In genomic region chr7:35628496-35628895, GRCm38 (mm10) we compare ENCODE assay signal across 8 mouse cellular contexts. TPM values are rescaled to one million over a fixed set of nuclear protein-coding genes. Genes with fewer than 3 reads are reported as not detected.
DNase-seq lines count a peak whose midpoint lies in the region; ATAC-seq and TF ChIP-seq lines count a peak whose summit lies in the region.

No protein-coding gene starts in this region.

- DNase-seq in forebrain, postnatal 0 days, result peak; percentile 28
- DNase-seq in midbrain, embryonic 11.5 days (ENCODE audit: low spot score, missing footprints), result peak; percentile 89
- no peak for DNase-seq in brain, embryonic 14.5 days (ENCODE audit: low read depth)
- DNase-seq in liver, postnatal 0 days, result peak; percentile 74
- peak; percentile 29 to 35 for DNase-seq in thymus, postnatal 36 days

- no peak for TF ChIP-seq EP300 in liver, postnatal 0 days (IDR thresholded peaks at IDR 0.05; ENCODE audit: low read depth)

- peak; percentile 71 for TF ChIP-seq CTCF in forebrain, postnatal 0 days (IDR thresholded peaks at IDR 0.05; ENCODE audit: low read depth)
- peak; percentile 64; the same call in 1 of the 2 replicates for TF ChIP-seq CTCF in brain, embryonic 14.5 days (IDR thresholded peaks at IDR 0.05; ENCODE audit: borderline replicate concordance, extremely low read depth, insufficient read depth, insufficient read length)
- peak; percentile 88 for TF ChIP-seq CTCF in liver, postnatal 0 days (IDR thresholded peaks at IDR 0.05; ENCODE audit: low read depth)

- TF ChIP-seq POLR2A in brain, embryonic 14.5 days (IDR thresholded peaks at IDR 0.05; ENCODE audit: borderline replicate concordance, extremely low read depth, insufficient read depth, insufficient read length, poor library complexity, severe bottlenecking), result no peak

- H3K27ac ChIP-seq in forebrain, postnatal 0 days (ENCODE audit: low read depth, low read length), result no peak overlapping the region
- no peak overlapping the region for H3K27ac ChIP-seq in forebrain, embryonic 12.5 days
- no peak overlapping the region for H3K27ac ChIP-seq in midbrain, embryonic 11.5 days (ENCODE audit: low read depth, low read length)
- no peak overlapping the region for H3K27ac ChIP-seq in midbrain, embryonic 16.5 days (ENCODE audit: low read length)
- H3K27ac ChIP-seq in liver, postnatal 0 days (ENCODE audit: low read depth), result no peak overlapping the region
- H3K27ac ChIP-seq in forebrain, embryonic 15.5 days (replicated peaks), result no peak overlapping the region

- no peak overlapping the region for H3K9ac ChIP-seq in forebrain, postnatal 0 days
- no peak overlapping the region for H3K9ac ChIP-seq in forebrain, embryonic 12.5 days
- H3K9ac ChIP-seq in midbrain, embryonic 11.5 days (ENCODE audit: low read length), result no peak overlapping the region
- H3K9ac ChIP-seq in midbrain, embryonic 16.5 days (ENCODE audit: low read depth, low read length), result no peak overlapping the region
- no peak overlapping the region for H3K9ac ChIP-seq in liver, postnatal 0 days (replicated peaks)
- no peak overlapping the region for H3K9ac ChIP-seq in forebrain, embryonic 15.5 days (replicated peaks)

- H3K4me3 ChIP-seq in forebrain, postnatal 0 days (ENCODE audit: low read depth, low read length), result no peak overlapping the region
- H3K4me3 ChIP-seq in forebrain, embryonic 12.5 days (replicated peaks), result no peak overlapping the region
- no peak overlapping the region for H3K4me3 ChIP-seq in midbrain, embryonic 11.5 days (ENCODE audit: low read depth, low read length)
- H3K4me3 ChIP-seq in midbrain, embryonic 16.5 days (ENCODE audit: low read depth, low read length), result no peak overlapping the region
- H3K4me3 ChIP-seq in liver, postnatal 0 days (ENCODE audit: low read depth, low read length), result no peak overlapping the region
- H3K4me3 ChIP-seq in forebrain, embryonic 15.5 days, result no peak overlapping the region

- no peak for ATAC-seq in forebrain, postnatal 0 days
- ATAC-seq in forebrain, embryonic 12.5 days (ENCODE audit: low FRiP score), result no peak
- ATAC-seq in midbrain, embryonic 11.5 days (ENCODE audit: low FRiP score), result no peak
- no peak for ATAC-seq in midbrain, embryonic 16.5 days
- no peak for ATAC-seq in liver, postnatal 0 days
- no peak for ATAC-seq in forebrain, embryonic 15.5 days (replicated peaks)

- H3K27me3 ChIP-seq in forebrain, postnatal 0 days (ENCODE audit: insufficient read depth, low read length), result no peaks in the 10 kb centered on the region
- no peaks in the 10 kb centered on the region for H3K27me3 ChIP-seq in forebrain, embryonic 12.5 days
- no peaks in the 10 kb centered on the region for H3K27me3 ChIP-seq in midbrain, embryonic 11.5 days (ENCODE audit: control insufficient read depth, insufficient read depth, low read length)
- H3K27me3 ChIP-seq in midbrain, embryonic 16.5 days (ENCODE audit: control insufficient read depth, insufficient read depth, low read depth, low read length), result no peaks in the 10 kb centered on the region
- H3K27me3 ChIP-seq in liver, postnatal 0 days (ENCODE audit: insufficient read depth, low read length), result no peaks in the 10 kb centered on the region
- H3K27me3 ChIP-seq in forebrain, embryonic 15.5 days, result no peaks in the 10 kb centered on the region

- no peaks in the 10 kb centered on the region for H3K9me3 ChIP-seq in forebrain, postnatal 0 days (ENCODE audit: low read length)
- no peaks in the 10 kb centered on the region for H3K9me3 ChIP-seq in forebrain, embryonic 12.5 days
- H3K9me3 ChIP-seq in midbrain, embryonic 11.5 days (ENCODE audit: control insufficient read depth, low read length), result no peaks in the 10 kb centered on the region
- H3K9me3 ChIP-seq in midbrain, embryonic 16.5 days (replicated peaks; ENCODE audit: control insufficient read depth, low read length, poor library complexity, severe bottlenecking), result no peaks in the 10 kb centered on the region
- H3K9me3 ChIP-seq in liver, postnatal 0 days (ENCODE audit: low read length), result no peaks in the 10 kb centered on the region
- no peaks in the 10 kb centered on the region for H3K9me3 ChIP-seq in forebrain, embryonic 15.5 days

- peaks cover 68% of the 10 kb centered on the region for H3K36me3 ChIP-seq in forebrain, postnatal 0 days (ENCODE audit: insufficient read depth)
- peaks cover 58% of the 10 kb centered on the region for H3K36me3 ChIP-seq in forebrain, embryonic 12.5 days (replicated peaks)
- H3K36me3 ChIP-seq in midbrain, embryonic 11.5 days (ENCODE audit: control insufficient read depth, insufficient read depth, low read length), result peaks cover 5% of the 10 kb centered on the region
- peaks cover 16% of the 10 kb centered on the region for H3K36me3 ChIP-seq in midbrain, embryonic 16.5 days (ENCODE audit: control insufficient read depth, insufficient read depth, low read length)
- peaks cover 52% of the 10 kb centered on the region for H3K36me3 ChIP-seq in liver, postnatal 0 days (replicated peaks; ENCODE audit: insufficient read depth, low read length)
- peaks cover 64% of the 10 kb centered on the region for H3K36me3 ChIP-seq in forebrain, embryonic 15.5 days

- H3K4me2 ChIP-seq in forebrain, postnatal 0 days (ENCODE audit: low read depth), result no peak overlapping the region
- H3K4me2 ChIP-seq in forebrain, embryonic 12.5 days, result no peak overlapping the region
- no peak overlapping the region for H3K4me2 ChIP-seq in midbrain, embryonic 11.5 days
- no peak overlapping the region for H3K4me2 ChIP-seq in midbrain, embryonic 16.5 days (ENCODE audit: low read length)
- H3K4me2 ChIP-seq in liver, postnatal 0 days (ENCODE audit: low read depth, low read length), result no peak overlapping the region
- no peak overlapping the region for H3K4me2 ChIP-seq in forebrain, embryonic 15.5 days (replicated peaks)

- 71% methylated on average over 5 of the region's 5 CpGs for WGBS in forebrain, postnatal 0 days
- WGBS in forebrain, embryonic 12.5 days, result 72% methylated on average over 5 of the region's 5 CpGs
- WGBS in midbrain, embryonic 11.5 days, result 71% methylated on average over 5 of the region's 5 CpGs
- WGBS in midbrain, embryonic 16.5 days, result 76% methylated on average over 5 of the region's 5 CpGs
- WGBS in liver, postnatal 0 days (ENCODE audit: insufficient replicate concordance), result 75% methylated on average over 5 of the region's 5 CpGs
- 78% methylated on average over 5 of the region's 5 CpGs for WGBS in forebrain, embryonic 15.5 days

- H3K4me1 ChIP-seq in forebrain, postnatal 0 days (ENCODE audit: insufficient read depth), result no peaks in the 10 kb centered on the region
- H3K4me1 ChIP-seq in forebrain, embryonic 12.5 days, result no peaks in the 10 kb centered on the region
- no peaks in the 10 kb centered on the region for H3K4me1 ChIP-seq in midbrain, embryonic 11.5 days (ENCODE audit: control insufficient read depth, insufficient read depth, low read length)
- no peaks in the 10 kb centered on the region for H3K4me1 ChIP-seq in midbrain, embryonic 16.5 days (ENCODE audit: control insufficient read depth, insufficient read depth, low read length)
- H3K4me1 ChIP-seq in liver, postnatal 0 days (ENCODE audit: insufficient read depth), result no peaks in the 10 kb centered on the region
- no peaks in the 10 kb centered on the region for H3K4me1 ChIP-seq in forebrain, embryonic 15.5 days

RNA-seq across cellular contexts. Expression of gene Pdcd5, which starts 18.8 kb away (rescaled TPM):
- 91.6 and 154 TPM in 2 replicates for total RNA-seq in forebrain, postnatal 0 days (2014; rRNA removed)
- 228 and 295 TPM in 2 replicates for polyA plus RNA-seq in forebrain, postnatal 0 days (2015; fragmentation: Nextera tagmentation; extraction: Ambion mirVana)
- polyA plus RNA-seq in forebrain, embryonic 12.5 days (2016; fragmentation: Nextera tagmentation; extraction: Ambion mirVana), result 265 and 275 TPM in 2 replicates
- polyA plus RNA-seq in midbrain, embryonic 11.5 days (2014; fragmentation: Nextera tagmentation; extraction: Ambion mirVana), result 307 and 310 TPM in 2 replicates
- polyA plus RNA-seq in midbrain, embryonic 16.5 days (2015; fragmentation: Nextera tagmentation; extraction: Ambion mirVana), result 233 and 236 TPM in 2 replicates
- polyA plus RNA-seq in brain, embryonic 14.5 days (2012; rRNA removed), result 138 and 144 TPM in 2 replicates
- polyA plus RNA-seq in liver, postnatal 0 days (2015; fragmentation: Nextera tagmentation; extraction: Ambion mirVana), result 162 and 163 TPM in 2 replicates
- polyA plus RNA-seq in forebrain, embryonic 15.5 days (2015; fragmentation: Nextera tagmentation; extraction: Ambion mirVana), result 219 and 234 TPM in 2 replicates

RNA-seq across cellular contexts. Expression of gene Ankrd27, which starts 42.5 kb away (rescaled TPM):
- 23.6 and 25.5 TPM in 2 replicates for total RNA-seq in forebrain, postnatal 0 days (2014; rRNA removed)
- 12.9 and 13.9 TPM in 2 replicates for polyA plus RNA-seq in forebrain, postnatal 0 days (2015; fragmentation: Nextera tagmentation; extraction: Ambion mirVana)
- polyA plus RNA-seq in forebrain, embryonic 12.5 days (2016; fragmentation: Nextera tagmentation; extraction: Ambion mirVana), result 33.4 and 36.7 TPM in 2 replicates
- 27.0 and 31.0 TPM in 2 replicates for polyA plus RNA-seq in midbrain, embryonic 11.5 days (2014; fragmentation: Nextera tagmentation; extraction: Ambion mirVana)
- 18.4 and 19.0 TPM in 2 replicates for polyA plus RNA-seq in midbrain, embryonic 16.5 days (2015; fragmentation: Nextera tagmentation; extraction: Ambion mirVana)
- 23.6 and 24.4 TPM in 2 replicates for polyA plus RNA-seq in brain, embryonic 14.5 days (2012; rRNA removed)
- 11.8 and 14.2 TPM in 2 replicates for polyA plus RNA-seq in liver, postnatal 0 days (2015; fragmentation: Nextera tagmentation; extraction: Ambion mirVana)
- 30.1 and 32.0 TPM in 2 replicates for polyA plus RNA-seq in forebrain, embryonic 15.5 days (2015; fragmentation: Nextera tagmentation; extraction: Ambion mirVana)

RNA-seq across cellular contexts. Expression of gene Rgs9bp, which starts 43.1 kb away (rescaled TPM):
- total RNA-seq in forebrain, postnatal 0 days (2014; rRNA removed), result 0.38 and 0.69 TPM in 2 replicates
- polyA plus RNA-seq in forebrain, postnatal 0 days (2015; fragmentation: Nextera tagmentation; extraction: Ambion mirVana), result 0.07 and 0.09 TPM in 2 replicates
- 0.04 and 0.14 TPM in 2 replicates for polyA plus RNA-seq in forebrain, embryonic 12.5 days (2016; fragmentation: Nextera tagmentation; extraction: Ambion mirVana)
- 0.11 and 0.45 TPM in 2 replicates for polyA plus RNA-seq in midbrain, embryonic 11.5 days (2014; fragmentation: Nextera tagmentation; extraction: Ambion mirVana)
- polyA plus RNA-seq in midbrain, embryonic 16.5 days (2015; fragmentation: Nextera tagmentation; extraction: Ambion mirVana), result 0.04 and 0.06 TPM in 2 replicates
- 0.21 and 0.26 TPM in 2 replicates for polyA plus RNA-seq in brain, embryonic 14.5 days (2012; rRNA removed)
- 0.02 TPM in 1 of 2 replicates, not detected in the other for polyA plus RNA-seq in liver, postnatal 0 days (2015; fragmentation: Nextera tagmentation; extraction: Ambion mirVana)
- polyA plus RNA-seq in forebrain, embryonic 15.5 days (2015; fragmentation: Nextera tagmentation; extraction: Ambion mirVana), result 0.08 and 0.10 TPM in 2 replicates
